ENCODE assay signal across 8 mouse cellular contexts in genomic region chr3:89912108-89912542, GRCm38 (mm10). TPM values are rescaled to one million over a fixed set of nuclear protein-coding genes. Genes with fewer than 3 reads are reported as not detected.
DNase-seq lines count a peak whose midpoint lies in the region; ATAC-seq and TF ChIP-seq lines count a peak whose summit lies in the region.

No protein-coding gene starts in this region.

- H3K4me1 ChIP-seq in lung, embryonic 14.5 days (ENCODE audit: insufficient read depth) = peaks cover 4% of the 10 kb centered on the region; the same call in 1 of the 2 replicates
- peaks cover 13% of the 10 kb centered on the region for H3K4me1 ChIP-seq in forebrain, embryonic 12.5 days
- peaks cover 14% of the 10 kb centered on the region for H3K4me1 ChIP-seq in limb, embryonic 12.5 days (replicated peaks)
- H3K4me1 ChIP-seq in neural tube, embryonic 15.5 days = peaks cover 17% of the 10 kb centered on the region

- H3K9me3 ChIP-seq in lung, embryonic 14.5 days (ENCODE audit: low read depth, low read length) = no peaks in the 10 kb centered on the region
- H3K9me3 ChIP-seq in forebrain, embryonic 12.5 days = no peaks in the 10 kb centered on the region
- H3K9me3 ChIP-seq in limb, embryonic 12.5 days = no peaks in the 10 kb centered on the region
- no peaks in the 10 kb centered on the region for H3K9me3 ChIP-seq in neural tube, embryonic 15.5 days (replicated peaks)

- peak overlapping the region; percentile 97 for H3K4me2 ChIP-seq in lung, embryonic 14.5 days
- peak overlapping the region; percentile 97; the same call in 1 of the 2 replicates for H3K4me2 ChIP-seq in forebrain, embryonic 12.5 days
- peak overlapping the region; percentile 98; the same call in 1 of the 2 replicates for H3K4me2 ChIP-seq in limb, embryonic 12.5 days
- H3K4me2 ChIP-seq in neural tube, embryonic 15.5 days = peak overlapping the region; percentile 99

- H3K36me3 ChIP-seq in lung, embryonic 14.5 days (ENCODE audit: insufficient read depth) = no peaks in the 10 kb centered on the region
- no peaks in the 10 kb centered on the region for H3K36me3 ChIP-seq in forebrain, embryonic 12.5 days (replicated peaks)
- H3K36me3 ChIP-seq in limb, embryonic 12.5 days = no peaks in the 10 kb centered on the region
- no peaks in the 10 kb centered on the region for H3K36me3 ChIP-seq in neural tube, embryonic 15.5 days

- peaks cover 13% of the 10 kb centered on the region; the same call in 1 of the 2 replicates for H3K27me3 ChIP-seq in lung, embryonic 14.5 days (ENCODE audit: insufficient read depth, low read length)
- peaks cover 56% of the 10 kb centered on the region for H3K27me3 ChIP-seq in forebrain, embryonic 12.5 days
- H3K27me3 ChIP-seq in limb, embryonic 12.5 days = peaks cover 54% of the 10 kb centered on the region
- H3K27me3 ChIP-seq in neural tube, embryonic 15.5 days (replicated peaks) = peaks cover 31% of the 10 kb centered on the region

- ATAC-seq in lung, embryonic 14.5 days (ENCODE audit: insufficient read depth) = no peak
- ATAC-seq in forebrain, embryonic 12.5 days (ENCODE audit: low FRiP score) = no peak
- ATAC-seq in limb, embryonic 12.5 days (ENCODE audit: insufficient number of reproducible peaks, insufficient read depth, low FRiP score, low TSS enrichment, low read depth) = no peak
- no peak for ATAC-seq in neural tube, embryonic 15.5 days (ENCODE audit: low FRiP score)

- DNase-seq in lung, embryonic 14.5 days = no peak
- no peak for DNase-seq in lung, postnatal 4 days
- DNase-seq in right cerebral cortex, adult 18-20 months = no peak
- no peak for DNase-seq in Muller cell, postnatal 12 days (ENCODE audit: inconsistent ontology term)
- no peak for DNase-seq in adrenal gland, adult 2 months

- no peak overlapping the region for H3K9ac ChIP-seq in lung, embryonic 14.5 days
- H3K9ac ChIP-seq in forebrain, embryonic 12.5 days = no peak overlapping the region
- H3K9ac ChIP-seq in limb, embryonic 12.5 days (replicated peaks) = no peak overlapping the region
- no peak overlapping the region for H3K9ac ChIP-seq in neural tube, embryonic 15.5 days (replicated peaks)

- no peak for TF ChIP-seq CTCF in lung, embryonic 14.5 days (IDR thresholded peaks at IDR 0.05; ENCODE audit: low read depth)

- 27% methylated on average over 6 of the region's 6 CpGs for WGBS in lung, embryonic 14.5 days
- WGBS in forebrain, embryonic 12.5 days = 32% methylated on average over 6 of the region's 6 CpGs
- 34% methylated on average over 6 of the region's 6 CpGs for WGBS in limb, embryonic 12.5 days
- 37% methylated on average over 6 of the region's 6 CpGs for WGBS in neural tube, embryonic 15.5 days

- H3K4me3 ChIP-seq in lung, embryonic 14.5 days (ENCODE audit: low read depth, low read length) = peak overlapping the region; percentile 47; the same call in 1 of the 2 replicates
- H3K4me3 ChIP-seq in forebrain, embryonic 12.5 days (replicated peaks) = no peak overlapping the region
- H3K4me3 ChIP-seq in limb, embryonic 12.5 days (replicated peaks) = peak overlapping the region; percentile 55; the same call in 1 of the 2 replicates
- peak overlapping the region; percentile 55; the same call in 1 of the 2 replicates for H3K4me3 ChIP-seq in neural tube, embryonic 15.5 days (replicated peaks)

- 0 out of 2 replicates have a peak overlapping the region, but pooled peaks have one; percentile 20 for H3K27ac ChIP-seq in lung, embryonic 14.5 days (ENCODE audit: low read depth)
- H3K27ac ChIP-seq in forebrain, embryonic 12.5 days = no peak overlapping the region
- no peak overlapping the region for H3K27ac ChIP-seq in limb, embryonic 12.5 days
- H3K27ac ChIP-seq in neural tube, embryonic 15.5 days (replicated peaks) = no peak overlapping the region

RNA-seq across cellular contexts. Expression of gene Il6ra, which starts 0.9 kb away (rescaled TPM):
- polyA plus RNA-seq in lung, embryonic 14.5 days (2014; fragmentation: Nextera tagmentation; extraction: Ambion mirVana) = 1.4 and 1.7 TPM in 2 replicates
- 0.29 and 0.42 TPM in 2 replicates for polyA plus RNA-seq in forebrain, embryonic 12.5 days (2016; fragmentation: Nextera tagmentation; extraction: Ambion mirVana)
- polyA plus RNA-seq in limb, embryonic 12.5 days (2016; fragmentation: Nextera tagmentation; extraction: Ambion mirVana) = 0.83 and 0.84 TPM in 2 replicates
- 1.2 and 1.5 TPM in 2 replicates for polyA plus RNA-seq in neural tube, embryonic 15.5 days (2015; fragmentation: Nextera tagmentation; extraction: Ambion mirVana)
- 10 to 100 TPM in 1 of 2 experiments, 1 to 10 TPM in 1; 7.9 to 11.5 TPM for total RNA-seq in adrenal gland, adult 2 months (2021)
- polyA plus RNA-seq in adrenal gland, adult 2 months (2012; rRNA removed) = 5.2 and 5.3 TPM in 2 replicates

RNA-seq across cellular contexts. Expression of gene Atp8b2, which starts 51.2 kb away (rescaled TPM):
- 20.5 and 20.8 TPM in 2 replicates for polyA plus RNA-seq in lung, embryonic 14.5 days (2014; fragmentation: Nextera tagmentation; extraction: Ambion mirVana)
- 14.4 and 15.2 TPM in 2 replicates for polyA plus RNA-seq in forebrain, embryonic 12.5 days (2016; fragmentation: Nextera tagmentation; extraction: Ambion mirVana)
- 20.7 and 24.4 TPM in 2 replicates for polyA plus RNA-seq in limb, embryonic 12.5 days (2016; fragmentation: Nextera tagmentation; extraction: Ambion mirVana)
- polyA plus RNA-seq in neural tube, embryonic 15.5 days (2015; fragmentation: Nextera tagmentation; extraction: Ambion mirVana) = 11.9 and 12.9 TPM in 2 replicates
- total RNA-seq in adrenal gland, adult 2 months (2021) = 10 to 100 TPM; 31.9 to 40.1 TPM
- 32.5 and 51.2 TPM in 2 replicates for polyA plus RNA-seq in adrenal gland, adult 2 months (2012; rRNA removed)
